In the genomic region with DNA sequence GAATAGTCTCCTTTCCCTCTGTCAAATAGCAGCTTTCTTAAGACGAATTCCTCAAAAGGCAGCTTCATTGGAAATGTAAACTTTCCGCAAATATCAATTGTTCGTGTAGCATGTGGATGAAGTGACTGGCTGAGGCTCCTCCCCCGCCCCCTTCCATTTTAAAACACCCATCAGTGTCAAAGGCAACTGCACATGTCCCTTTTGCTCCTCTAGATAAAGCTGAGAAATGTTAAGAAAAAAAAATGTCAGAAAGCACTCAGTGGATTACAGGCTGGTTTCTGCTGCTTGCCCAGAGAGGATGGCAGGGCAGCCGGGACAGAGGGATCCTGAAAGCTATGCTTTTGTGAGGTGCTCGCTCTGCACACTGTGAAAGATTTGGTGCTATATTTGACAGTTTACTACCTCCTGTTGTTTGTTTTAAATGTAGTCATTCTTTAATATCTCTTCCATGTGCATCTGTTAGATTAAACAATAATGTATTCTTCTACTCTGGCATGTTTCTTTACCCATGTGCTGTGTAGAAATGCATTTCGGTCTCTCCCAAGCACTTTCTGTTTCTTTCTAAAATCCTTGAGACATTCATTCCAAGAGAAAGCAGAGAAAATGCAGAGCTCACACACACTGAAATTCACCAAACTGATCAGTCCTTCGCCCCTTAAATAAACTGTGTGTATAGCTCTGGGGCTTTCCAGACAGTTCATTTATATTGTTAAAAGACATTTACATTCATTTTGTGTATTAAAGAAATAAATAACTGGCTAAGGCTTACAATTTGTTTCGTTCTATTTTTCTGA, we compare ENCODE assay signal across 9 mouse cellular contexts.
DNase-seq lines count a peak whose midpoint lies in the region; ATAC-seq lines count a peak whose summit lies in the region.
"Had no signal": no experiment of that assay in that cellular context is flagged by ENCODE, and none has a peak within 500 bp of the region (broad histone marks: within the 10 kb centered on the region; RNA-seq: fewer than 3 reads in every experiment).

No protein-coding gene starts in this region.

- no peaks in the 10 kb centered on the region for H3K9me3 ChIP-seq in heart, embryonic 11.5 days (replicated peaks; ENCODE audit: control insufficient read depth, low read length)
- no peaks in the 10 kb centered on the region for H3K9me3 ChIP-seq in midbrain, embryonic 12.5 days

- peak overlapping the region; percentile 31 for H3K4me2 ChIP-seq in heart, embryonic 11.5 days
- H3K4me2 ChIP-seq in midbrain, embryonic 12.5 days (replicated peaks): peak overlapping the region; percentile 2; the same call in 1 of the 2 replicates

- H3K4me1 ChIP-seq in heart, embryonic 11.5 days (ENCODE audit: control insufficient read depth, insufficient read depth, low read length): 0 out of 2 replicates have a peak, but pooled peaks cover 5% of the 10 kb centered on the region
- H3K4me1 ChIP-seq in midbrain, embryonic 12.5 days: peaks cover 27% of the 10 kb centered on the region

- ATAC-seq in heart, embryonic 11.5 days (replicated peaks; ENCODE audit: insufficient number of reproducible peaks, low FRiP score, low TSS enrichment): no peak
- no peak for ATAC-seq in midbrain, embryonic 12.5 days (ENCODE audit: low FRiP score, low read depth)

- no peaks in the 10 kb centered on the region for H3K36me3 ChIP-seq in heart, embryonic 11.5 days (ENCODE audit: control insufficient read depth, insufficient read depth, low read length)
- H3K36me3 ChIP-seq in midbrain, embryonic 12.5 days: no peaks in the 10 kb centered on the region

- no peak overlapping the region for H3K4me3 ChIP-seq in heart, embryonic 11.5 days (ENCODE audit: low read depth, low read length)
- H3K4me3 ChIP-seq in midbrain, embryonic 12.5 days: no peak overlapping the region

- no peaks in the 10 kb centered on the region for H3K27me3 ChIP-seq in heart, embryonic 11.5 days (ENCODE audit: control insufficient read depth, insufficient read depth, low read length)
- 0 out of 2 replicates have a peak, but pooled peaks cover 9% of the 10 kb centered on the region for H3K27me3 ChIP-seq in midbrain, embryonic 12.5 days

- no peak overlapping the region for H3K9ac ChIP-seq in heart, embryonic 11.5 days (ENCODE audit: low read depth, low read length)
- no peak overlapping the region for H3K9ac ChIP-seq in midbrain, embryonic 12.5 days (replicated peaks)

- H3K27ac ChIP-seq in heart, embryonic 11.5 days (ENCODE audit: low read depth, low read length): 0 out of 2 replicates have a peak overlapping the region, but pooled peaks have one; percentile 10
- H3K27ac ChIP-seq in midbrain, embryonic 12.5 days (replicated peaks): no peak overlapping the region

- 47% methylated on average over 9 of the region's 9 CpGs for WGBS in heart, embryonic 11.5 days (ENCODE audit: insufficient replicate concordance)
- 42% methylated on average over 9 of the region's 9 CpGs for WGBS in midbrain, embryonic 12.5 days

- no peak for DNase-seq in heart, adult 18-20 months
- DNase-seq in brain, adult 2 months (ENCODE audit: low read depth, low spot score): peak; percentile 71
- DNase-seq in embryo, embryonic 9.5 days (ENCODE audit: extremely low spot score): peak; percentile 38
- DNase-seq in spleen, postnatal 36 days (ENCODE audit: low spot score in 2 of 2): no peak
- DNase-seq in testis, postnatal 10 days (ENCODE audit: low spot score): no peak
- no peak for DNase-seq in layer of hippocampus, postnatal 14 days (ENCODE audit: low spot score in 2 of 2)
- DNase-seq: retina, postnatal 1 day had no signal

Comparison
In these comparisons a context has a peak if more than half of its experiments do, and no peak if none do; other contexts are left out.
1. DNase-seq: peak in brain, adult 2 months (single experiment) and embryo, embryonic 9.5 days (single experiment); none in heart, adult 18-20 months (0 of 2), spleen, postnatal 36 days (0 of 2), testis, postnatal 10 days (single experiment) and layer of hippocampus, postnatal 14 days (0 of 2).